Mouse (Mus musculus) cerebellum, adult 11 months (tissue): ENCODE results near the gene Sdhb.

ENCODE experiments used
- DNase-seq: peaks from one replicate; pipeline ENCODE4 v3.0.0; 2022

Sdhb gene

DNA sequence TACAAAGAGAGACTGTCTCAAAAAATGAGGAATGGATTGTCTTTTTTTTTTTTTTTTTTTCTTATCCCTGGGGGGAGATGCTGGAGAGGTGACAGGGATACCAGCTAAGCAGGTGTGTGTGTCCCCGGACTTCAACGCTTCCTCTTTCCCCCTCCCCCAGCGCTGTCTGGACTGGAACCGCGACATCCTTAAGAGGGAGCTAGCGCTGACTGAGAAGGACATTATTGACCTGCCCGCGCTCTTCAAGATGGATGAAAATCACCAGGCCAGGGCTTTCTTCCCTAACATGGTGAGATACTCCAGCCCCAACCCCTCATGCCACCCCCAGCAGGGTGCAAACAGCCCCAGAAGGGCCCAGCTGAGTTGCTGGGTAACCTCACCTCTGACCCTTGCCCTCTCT, 12.0 kb upstream of the Sdhb start:
- DNase-seq, result no peak

- no peak for DNase-seq
Measured at GRCm38 (mm10) chr4:140949616-140950015, 11.4 kb upstream of the Sdhb start.

DNA sequence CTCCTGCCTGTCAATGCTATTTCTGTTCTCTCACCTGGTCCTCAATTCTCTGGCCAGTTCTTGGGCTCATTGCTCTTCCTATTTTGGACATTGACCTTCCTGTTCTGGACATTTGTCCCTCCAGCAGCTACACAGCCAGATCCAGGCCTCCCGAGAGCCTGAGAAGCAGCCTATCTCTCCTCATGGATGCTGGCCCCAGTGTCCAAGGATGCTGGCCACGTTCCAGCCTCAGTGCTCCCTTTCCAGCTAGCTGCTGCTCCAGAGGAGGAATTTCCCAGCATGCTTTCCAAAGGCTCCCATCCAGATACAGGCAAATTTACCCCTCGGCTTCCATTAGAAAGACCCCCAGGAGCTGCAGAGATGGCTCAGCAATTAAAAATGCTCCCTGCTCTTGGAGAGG, 10.4 kb upstream of the Sdhb start:
- DNase-seq, result no peak

DNA sequence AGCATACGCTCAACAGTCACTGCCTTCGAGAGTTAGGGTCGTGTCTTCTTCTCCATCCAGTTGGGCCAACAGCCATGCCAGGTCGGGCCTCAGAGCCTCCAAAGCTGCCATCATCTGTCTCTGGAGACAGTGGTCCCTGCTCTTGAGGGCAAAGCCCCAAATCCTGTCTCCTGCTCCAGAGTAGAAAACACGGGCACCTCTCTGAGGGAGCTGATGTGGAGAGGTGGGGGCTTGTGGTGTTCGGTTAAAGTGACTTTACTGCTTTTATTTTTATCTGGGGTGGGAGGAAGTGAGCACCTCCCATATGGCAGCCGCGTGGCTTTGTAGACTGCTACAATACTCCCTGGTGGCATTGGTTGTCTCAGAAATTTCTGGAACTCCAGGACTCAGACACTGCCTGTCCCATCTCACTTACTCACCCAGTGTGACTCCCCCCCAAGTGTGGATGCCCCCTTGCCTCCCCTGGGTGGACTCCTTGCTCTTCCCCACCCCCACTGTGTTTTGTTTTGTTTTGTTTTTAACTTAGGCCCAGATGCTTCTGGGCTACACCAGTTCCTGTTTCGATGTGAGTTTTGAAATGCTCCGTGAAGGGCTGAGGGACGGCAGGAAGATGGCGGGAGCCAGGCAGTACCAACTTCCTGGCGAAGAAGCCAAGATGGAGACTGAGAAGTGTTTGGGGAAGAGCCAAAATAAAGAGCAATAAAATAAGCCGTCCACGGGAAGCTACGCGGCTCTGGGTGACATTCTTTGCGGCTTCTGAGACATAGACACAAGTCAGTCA, 9.0 kb upstream of the Sdhb start:
- DNase-seq, result no peak

- no peak for DNase-seq
Measured at GRCm38 (mm10) chr4:140957131-140957702, 3.8 kb upstream of the Sdhb start.

- peak; percentile 74 for DNase-seq
Measured at GRCm38 (mm10) chr4:140957725-140958124, 3.3 kb upstream of the Sdhb start.

- no peak for DNase-seq
Measured at GRCm38 (mm10) chr4:140958319-140958718, 2.7 kb upstream of the Sdhb start.

DNA sequence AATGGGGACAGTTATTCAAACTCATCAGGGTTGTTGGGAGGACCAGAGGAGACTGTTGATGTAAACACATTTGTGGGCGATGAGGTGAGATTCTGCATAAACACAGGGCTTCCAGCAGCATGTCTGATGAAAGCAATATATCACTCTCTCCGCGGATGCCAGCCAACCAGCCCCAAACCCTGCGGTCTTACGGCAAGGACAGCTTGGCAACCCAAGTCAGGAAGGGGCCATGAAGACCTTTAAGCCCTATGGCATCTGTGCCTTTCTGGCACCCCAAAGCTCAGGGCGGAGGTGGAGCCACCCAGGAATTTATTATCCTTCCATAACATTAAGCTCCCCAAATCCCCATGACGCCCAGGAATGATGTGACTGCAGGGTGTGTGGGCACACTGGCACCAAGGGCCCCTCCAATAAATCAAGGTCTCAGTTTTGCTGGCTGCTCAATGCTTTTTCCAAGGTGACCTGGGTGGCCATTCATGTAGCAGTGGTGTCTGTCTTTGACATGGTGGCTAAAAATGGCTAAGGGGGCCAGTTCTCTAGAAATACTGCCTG, 1.8 kb upstream of the Sdhb start:
- DNase-seq, result no peak

- no peak for DNase-seq
Measured at GRCm38 (mm10) chr4:140959715-140960479, 1.1 kb upstream of the Sdhb start.

DNA sequence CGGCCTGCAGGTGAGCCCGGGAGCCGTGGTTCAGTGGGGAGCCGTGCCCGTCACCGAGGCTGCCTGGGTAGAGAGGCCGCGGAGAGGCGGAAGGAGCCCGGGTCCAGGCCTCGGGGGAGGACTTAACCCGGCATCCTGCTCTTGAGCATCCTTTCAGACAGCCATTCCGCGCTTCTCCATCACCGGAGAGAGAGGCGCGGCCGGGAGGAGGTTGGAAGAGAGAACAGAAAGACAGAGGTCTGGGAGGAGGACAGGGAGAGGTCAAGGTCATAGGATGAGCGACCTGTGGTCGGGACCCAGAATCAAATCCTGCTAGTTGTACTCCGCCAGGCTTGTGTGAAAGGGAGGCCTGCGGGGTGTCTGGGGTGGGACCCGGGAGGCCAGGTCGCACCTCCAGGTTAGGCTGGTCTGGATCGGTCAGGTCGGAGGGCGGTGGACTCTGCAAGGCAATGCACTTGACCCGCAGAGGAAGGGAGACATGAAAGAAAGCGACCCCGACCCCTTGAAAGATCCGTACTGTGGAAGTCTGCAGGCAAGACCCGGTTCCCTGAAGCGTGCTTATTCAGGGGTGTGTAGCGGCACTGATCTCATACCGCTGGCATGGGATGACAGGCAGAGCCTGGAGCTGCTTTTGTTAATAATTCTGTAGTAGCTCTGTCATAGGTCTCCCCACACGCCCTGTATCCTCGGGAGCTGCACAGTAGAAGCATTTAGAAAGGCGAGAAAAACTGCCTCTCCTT, 634 bp downstream of the Sdhb start:
- no peak for DNase-seq

GRCm38 (mm10) chr4:140962207-140962909, 1.4 kb downstream of the Sdhb start:
- DNase-seq, result no peak

GRCm38 (mm10) chr4:140962950-140963349, 1.9 kb downstream of the Sdhb start:
- DNase-seq, result no peak

GRCm38 (mm10) chr4:140963941-140964597, 3.1 kb downstream of the Sdhb start:
- no peak for DNase-seq

DNA sequence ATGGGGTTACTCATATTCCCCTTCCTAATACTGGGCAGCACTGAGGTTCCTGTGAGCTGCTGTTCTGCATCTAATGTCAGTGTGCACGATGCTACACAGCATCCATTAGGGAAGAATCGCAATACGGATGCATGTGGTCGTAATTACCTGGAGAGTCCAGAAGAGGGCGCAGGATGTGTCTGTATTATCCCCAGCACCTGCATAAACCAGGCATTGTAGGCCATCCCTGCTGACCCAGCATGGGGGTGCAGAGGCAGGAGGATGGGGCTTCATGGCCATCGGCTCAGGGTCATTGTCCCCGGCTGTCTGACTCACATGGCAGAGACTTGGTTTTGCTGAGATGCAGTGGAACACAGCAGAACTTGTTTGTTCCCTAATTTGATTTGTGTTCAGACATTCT, 3.6 kb downstream of the Sdhb start:
- DNase-seq, result peak; percentile 77

GRCm38 (mm10) chr4:140967386-140968159, 6.6 kb downstream of the Sdhb start:
- DNase-seq, result no peak

DNA sequence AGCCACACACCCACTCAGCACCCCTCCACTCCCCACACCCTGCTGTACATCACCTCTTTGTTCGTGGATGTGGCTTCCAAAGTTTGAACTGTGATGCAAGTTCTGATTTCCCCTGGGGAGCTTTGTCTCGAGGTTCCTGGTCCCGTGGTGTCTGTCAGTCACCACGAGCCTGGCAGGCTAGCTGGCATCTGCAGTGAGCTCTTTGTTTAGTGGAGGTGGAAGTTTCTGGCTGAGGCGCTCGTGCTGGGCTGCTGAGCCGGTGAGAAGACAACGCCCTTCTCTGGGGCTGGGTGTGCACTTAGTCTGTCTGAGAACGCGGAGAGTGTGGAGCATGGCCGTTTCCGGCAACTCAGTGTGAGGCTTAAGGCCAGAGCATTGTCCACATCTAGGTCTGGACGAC, 10.7 kb downstream of the Sdhb start:
- DNase-seq, result no peak

- DNase-seq, result no peak
Measured at GRCm38 (mm10) chr4:140974408-140974807, 13.4 kb downstream of the Sdhb start.

DNA sequence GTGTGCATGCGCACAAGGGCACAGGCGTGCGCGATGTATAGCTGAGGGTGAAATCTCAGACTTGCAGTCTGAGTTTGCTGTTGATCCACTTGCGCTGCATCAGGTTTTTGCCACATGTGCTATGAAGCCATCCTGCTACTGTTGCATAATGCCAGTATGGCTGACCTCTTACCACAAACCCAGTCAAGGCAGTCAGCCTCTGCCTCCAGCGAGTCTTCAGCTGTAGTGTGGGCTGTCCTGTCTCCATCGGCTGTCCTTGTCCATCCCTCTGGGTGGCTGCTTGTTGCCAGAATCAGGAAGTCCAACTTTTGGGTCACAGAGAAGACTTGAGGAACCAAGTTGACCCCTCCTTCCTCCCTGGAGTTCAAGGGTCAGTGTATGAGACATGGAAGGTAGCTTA, 14.4 kb downstream of the Sdhb start:
- DNase-seq, result no peak

GRCm38 (mm10) chr4:140977278-140977677, 16.3 kb downstream of the Sdhb start:
- no peak for DNase-seq

- no peak for DNase-seq
Measured at GRCm38 (mm10) chr4:140977886-140978692, 17.1 kb downstream of the Sdhb start.
